Mouse (Mus musculus): ENCODE results near the gene Snapc4. TPM values are rescaled to one million over a fixed set of nuclear protein-coding genes. Genes with fewer than 3 reads are reported as not detected.
A peak's percentile ranks its signal among the peaks of the same experiment; 100 is the strongest.

Gene Snapc4
- polyA plus RNA-seq, 1 experiment from 2014 or later = 29.3 TPM

GRCm38 (mm10) chr2:26320245-26321185 is 59.9 kb downstream of the Snapc4 start:
- ATAC-seq (ENCODE audit: low FRiP score, low TSS enrichment) = no peak

DNA sequence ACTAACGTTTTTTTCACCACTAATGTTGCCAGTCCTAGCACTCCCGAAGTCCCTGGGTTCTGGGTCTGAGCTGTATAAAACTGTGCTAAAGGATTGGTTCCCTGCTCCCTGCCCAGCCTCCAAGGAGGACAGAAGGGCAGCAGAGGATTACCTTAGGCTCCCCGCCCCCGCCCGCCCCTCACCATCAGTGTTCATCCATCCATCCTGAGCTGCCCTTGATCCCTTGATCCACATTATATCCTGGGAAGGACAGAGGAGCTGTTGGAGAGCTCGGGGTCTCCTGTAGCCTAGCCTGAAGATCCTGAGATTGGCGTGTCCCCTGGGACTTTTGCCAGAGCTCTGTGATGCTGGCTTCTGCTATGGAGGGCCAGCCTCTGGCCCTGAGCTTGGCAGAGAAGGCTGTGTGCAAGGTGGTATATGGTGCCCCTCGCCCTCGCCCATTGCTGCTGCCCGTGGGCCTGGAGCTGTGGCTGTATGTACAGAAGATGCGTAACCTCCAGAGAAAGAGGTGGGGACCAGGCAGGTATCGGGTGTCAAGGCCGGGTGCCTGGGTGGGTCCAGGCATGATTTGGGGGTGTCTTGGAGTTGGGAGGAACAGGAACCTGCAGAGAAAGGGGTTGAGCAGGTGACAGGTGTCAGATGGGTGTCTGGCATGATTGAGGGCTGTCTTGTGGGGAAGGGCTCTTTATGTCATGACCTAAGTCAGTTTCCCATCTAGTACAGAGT is 60.8 kb downstream of the Snapc4 start:
- Histone ChIP-seq H3K9me3 (ENCODE audit: control insufficient read depth, low read length) (no peaks in the 10 kb centered on the region), H3K4me2 (replicated peaks; ENCODE audit: low read depth, low read length) (no peak overlapping the region), H3K4me1 (ENCODE audit: control insufficient read depth, insufficient read depth, low read length) (peaks cover 23% of the 10 kb centered on the region), H3K9ac (ENCODE audit: low read depth, low read length) (no peak overlapping the region), H3K27ac (ENCODE audit: low read depth, low read length) (no peak overlapping the region), H3K27me3 (ENCODE audit: control insufficient read depth, insufficient read depth, low read length) (no peaks in the 10 kb centered on the region), H3K4me3 (ENCODE audit: low read length) (no peak overlapping the region), H3K36me3 (ENCODE audit: control insufficient read depth, insufficient read depth, low read length) (peaks cover 26% of the 10 kb centered on the region)
- ATAC-seq (ENCODE audit: low FRiP score, low TSS enrichment) = no peak
- 88% methylated on average over 13 of the region's 13 CpGs for WGBS

More at GRCm38 (mm10) chr2:26320245-26321185, 59.9 kb downstream of the Snapc4 start:
- no peaks in the 10 kb centered on the region for H3K9me3 ChIP-seq (ENCODE audit: control insufficient read depth, low read length)
- H3K4me1 ChIP-seq (ENCODE audit: control insufficient read depth, insufficient read depth, low read length) = peaks cover 19% of the 10 kb centered on the region
- H3K27ac ChIP-seq (ENCODE audit: low read depth, low read length) = no peak overlapping the region
- no peaks in the 10 kb centered on the region for H3K27me3 ChIP-seq (ENCODE audit: control insufficient read depth, insufficient read depth, low read length)
- H3K9ac ChIP-seq (ENCODE audit: low read depth, low read length) = no peak overlapping the region
- WGBS = 86% methylated on average over 14 of the region's 14 CpGs
- H3K36me3 ChIP-seq (ENCODE audit: control insufficient read depth, insufficient read depth, low read length) = peaks cover 34% of the 10 kb centered on the region
- no peak overlapping the region for H3K4me2 ChIP-seq (replicated peaks; ENCODE audit: low read depth, low read length)
- no peak overlapping the region for H3K4me3 ChIP-seq (ENCODE audit: low read length)

DNA sequence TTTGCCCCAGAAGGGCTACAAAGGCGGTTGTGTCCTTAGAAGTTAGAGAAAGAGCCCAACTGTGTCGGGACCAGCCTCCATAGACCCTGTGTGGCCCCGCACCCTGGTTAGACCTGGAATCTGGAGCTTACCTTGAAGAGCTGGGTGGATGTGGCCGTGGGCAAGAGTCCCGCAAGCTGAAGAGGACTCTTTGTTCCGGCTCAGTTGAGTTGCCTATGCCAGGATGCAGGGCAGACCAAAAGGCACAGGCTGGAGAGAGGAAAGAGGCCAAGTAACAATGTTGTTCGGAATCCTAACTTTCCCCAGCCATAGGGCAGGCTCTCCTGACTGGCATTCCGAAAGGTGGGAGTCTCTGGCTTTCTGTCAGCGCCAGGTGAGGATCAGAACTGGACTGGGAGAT is 61.3 kb downstream of the Snapc4 start:
- Histone ChIP-seq H3K9me3 (ENCODE audit: control insufficient read depth, low read length) (no peaks in the 10 kb centered on the region), H3K36me3 (ENCODE audit: control insufficient read depth, insufficient read depth, low read length) (peaks cover 20% of the 10 kb centered on the region), H3K4me1 (ENCODE audit: control insufficient read depth, insufficient read depth, low read length) (peaks cover 29% of the 10 kb centered on the region), H3K4me3 (ENCODE audit: low read length) (no peak overlapping the region), H3K9ac (ENCODE audit: low read depth, low read length) (no peak overlapping the region), H3K27ac (ENCODE audit: low read depth, low read length) (no peak overlapping the region), H3K4me2 (replicated peaks; ENCODE audit: low read depth, low read length) (no peak overlapping the region), H3K27me3 (ENCODE audit: control insufficient read depth, insufficient read depth, low read length) (no peaks in the 10 kb centered on the region)
- WGBS = 87% methylated on average over 9 of the region's 9 CpGs
- ATAC-seq (ENCODE audit: low FRiP score, low TSS enrichment) = no peak

- WGBS = 86% methylated on average over 3 of the region's 3 CpGs
These were observed 62.3 kb downstream of the Snapc4 start for GRCm38 (mm10) chr2:26317991-26318672.

DNA sequence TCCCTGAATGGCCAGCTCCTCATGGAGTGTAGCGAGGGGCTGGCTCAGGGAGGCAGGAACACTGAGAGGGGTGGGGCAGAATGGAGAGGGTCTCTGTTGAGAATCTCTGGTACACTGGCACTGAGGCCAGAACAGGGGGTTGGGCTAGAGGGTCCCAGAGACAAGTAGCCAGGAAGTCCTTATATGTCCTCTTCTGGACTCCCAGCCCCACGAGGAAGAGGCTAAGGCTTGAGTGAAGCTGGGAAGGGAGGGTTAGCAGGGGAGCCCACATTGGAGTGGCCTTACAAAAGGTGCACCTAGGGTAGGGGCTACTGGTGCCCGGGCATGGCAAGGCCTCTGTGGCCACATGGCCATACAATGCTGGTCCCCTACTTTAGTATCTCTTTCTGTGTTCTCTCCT is 63.1 kb downstream of the Snapc4 start:
- Histone ChIP-seq H3K9ac (ENCODE audit: low read depth, low read length) (peak overlapping the region; percentile 96; the same call in 1 of the 2 replicates), H3K27me3 (ENCODE audit: control insufficient read depth, insufficient read depth, low read length) (no peaks in the 10 kb centered on the region), H3K36me3 (ENCODE audit: control insufficient read depth, insufficient read depth, low read length) (peaks cover 3% of the 10 kb centered on the region; the same call in 1 of the 2 replicates), H3K4me3 (ENCODE audit: low read length) (peak overlapping the region; percentile 92), H3K9me3 (ENCODE audit: control insufficient read depth, low read length) (no peaks in the 10 kb centered on the region), H3K4me2 (replicated peaks; ENCODE audit: low read depth, low read length) (peak overlapping the region; percentile 93), H3K27ac (ENCODE audit: low read depth, low read length) (no peak overlapping the region), H3K4me1 (ENCODE audit: control insufficient read depth, insufficient read depth, low read length) (peaks cover 31% of the 10 kb centered on the region)
- ATAC-seq (ENCODE audit: low FRiP score, low TSS enrichment) = no peak
- 67% methylated on average over 3 of the region's 3 CpGs for WGBS

More at GRCm38 (mm10) chr2:26317991-26318672, 62.3 kb downstream of the Snapc4 start:
- peaks cover 11% of the 10 kb centered on the region; the same call in 1 of the 2 replicates for H3K36me3 ChIP-seq (ENCODE audit: control insufficient read depth, insufficient read depth, low read length)
- no peak overlapping the region for H3K27ac ChIP-seq (ENCODE audit: low read depth, low read length)
- no peak overlapping the region for H3K9ac ChIP-seq (ENCODE audit: low read depth, low read length)
- H3K27me3 ChIP-seq (ENCODE audit: control insufficient read depth, insufficient read depth, low read length) = no peaks in the 10 kb centered on the region
- peaks cover 31% of the 10 kb centered on the region for H3K4me1 ChIP-seq (ENCODE audit: control insufficient read depth, insufficient read depth, low read length)
- no peak overlapping the region for H3K4me2 ChIP-seq (replicated peaks; ENCODE audit: low read depth, low read length)
- ATAC-seq (ENCODE audit: low FRiP score, low TSS enrichment) = no peak
- H3K4me3 ChIP-seq (ENCODE audit: low read length) = no peak overlapping the region
- H3K9me3 ChIP-seq (ENCODE audit: control insufficient read depth, low read length) = no peaks in the 10 kb centered on the region

DNA sequence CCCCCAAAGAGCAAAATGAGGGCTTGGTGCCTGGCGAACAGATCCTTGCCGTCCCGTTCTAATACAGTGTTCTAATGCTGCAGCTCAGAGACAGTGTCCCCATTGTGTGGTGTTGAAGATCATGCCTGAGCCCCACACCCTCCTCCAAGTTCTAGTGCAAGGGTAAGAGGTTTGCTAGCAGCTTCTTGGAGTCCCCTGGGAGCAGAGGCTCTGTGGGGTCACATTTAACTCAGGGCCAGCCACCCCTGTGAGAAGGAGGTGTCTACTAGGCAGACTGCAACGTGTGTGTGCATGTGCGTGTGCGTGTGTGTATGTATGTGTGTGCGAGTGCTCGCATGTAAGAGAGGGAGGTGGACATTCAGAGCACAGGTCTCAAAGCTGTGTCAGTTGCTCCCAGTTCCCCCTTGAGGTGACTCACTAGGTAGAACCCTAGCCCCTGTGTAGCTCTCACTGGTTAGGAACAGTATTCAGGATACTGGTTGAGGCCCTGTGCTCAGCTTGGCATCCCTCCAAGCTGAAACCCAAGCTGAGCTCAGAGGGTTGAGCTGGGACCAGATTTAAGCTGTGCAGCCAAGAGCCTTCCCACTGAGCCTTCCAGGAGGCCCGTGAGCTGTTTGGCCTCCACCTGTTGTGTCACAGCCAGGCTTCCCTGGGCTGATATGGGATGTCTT is 63.7 kb downstream of the Snapc4 start:
- no peak for ATAC-seq (ENCODE audit: low FRiP score, low TSS enrichment)
- Histone ChIP-seq H3K9ac (ENCODE audit: low read depth, low read length) (peak overlapping the region; percentile 96; the same call in 1 of the 2 replicates), H3K9me3 (ENCODE audit: control insufficient read depth, low read length) (no peaks in the 10 kb centered on the region), H3K27ac (ENCODE audit: low read depth, low read length) (peak overlapping the region; percentile 98; the same call in 1 of the 2 replicates), H3K36me3 (ENCODE audit: control insufficient read depth, insufficient read depth, low read length) (no peaks in the 10 kb centered on the region), H3K4me3 (ENCODE audit: low read length) (peak overlapping the region; percentile 92), H3K27me3 (ENCODE audit: control insufficient read depth, insufficient read depth, low read length) (no peaks in the 10 kb centered on the region), H3K4me2 (replicated peaks; ENCODE audit: low read depth, low read length) (peak overlapping the region; percentile 93), H3K4me1 (ENCODE audit: control insufficient read depth, insufficient read depth, low read length) (peaks cover 31% of the 10 kb centered on the region)
- 57% methylated on average over 9 of the region's 9 CpGs for WGBS

DNA sequence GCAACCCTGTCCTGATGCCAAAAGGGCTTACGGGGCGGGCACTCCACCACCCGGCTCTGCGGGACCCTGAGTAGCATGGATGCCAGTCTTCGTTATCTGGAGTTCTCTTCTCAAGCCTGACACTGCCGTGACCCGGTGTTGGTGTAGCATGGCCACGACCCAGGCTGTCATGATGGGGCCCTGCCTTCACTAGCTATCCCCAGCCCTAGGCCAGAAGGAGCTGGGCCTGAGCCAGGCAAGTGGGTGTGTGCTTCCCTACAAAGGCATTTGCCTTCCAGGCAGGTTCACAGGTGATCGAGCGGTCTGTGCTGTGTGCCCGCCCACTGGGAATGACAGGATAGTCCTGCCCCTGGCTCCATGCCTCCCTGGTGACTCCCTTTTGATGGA is 64.5 kb downstream of the Snapc4 start:
- WGBS = under 1% methylated on average over 11 of the region's 11 CpGs
- no peaks in the 10 kb centered on the region for H3K36me3 ChIP-seq (ENCODE audit: control insufficient read depth, insufficient read depth, low read length)
- peak overlapping the region; percentile 98 for H3K27ac ChIP-seq (ENCODE audit: low read depth, low read length)
- peak overlapping the region; percentile 93 for H3K4me2 ChIP-seq (replicated peaks; ENCODE audit: low read depth, low read length)
- H3K4me3 ChIP-seq (ENCODE audit: low read length) = peak overlapping the region; percentile 92
- H3K9me3 ChIP-seq (ENCODE audit: control insufficient read depth, low read length) = no peaks in the 10 kb centered on the region
- peak; percentile 26 for ATAC-seq (ENCODE audit: low FRiP score, low TSS enrichment)
- peaks cover 31% of the 10 kb centered on the region for H3K4me1 ChIP-seq (ENCODE audit: control insufficient read depth, insufficient read depth, low read length)
- H3K9ac ChIP-seq (ENCODE audit: low read depth, low read length) = peak overlapping the region; percentile 96
- no peaks in the 10 kb centered on the region for H3K27me3 ChIP-seq (ENCODE audit: control insufficient read depth, insufficient read depth, low read length)

Data from kidney, embryonic 14.5 days (tissue).